Mouse (Mus musculus) neural tube, embryonic 15.5 days (tissue): Measurements from ENCODE around the gene Gpr26. TPM values are rescaled to one million over a fixed set of nuclear protein-coding genes. Genes with fewer than 3 reads are reported as not detected.

Source experiments
- ATAC-seq: fragments of 200-750 bp; cut with Nextera tagmentation; 2 replicates; pipeline ENCODE4 v1.8.0; 2017; ENCODE audit warnings: mild to moderate bottlenecking, moderate TSS enrichment, moderate library complexity; ENCODE audit not compliant: low FRiP score
- H3K27ac ChIP-seq: fragments of 300-500 bp; sonication (generic); replicated peaks from 2 replicates; pipeline ENCODE4 v1.5.1; 2015; ENCODE audit warnings: mild to moderate bottlenecking, inconsistent platforms
- H3K27me3 ChIP-seq: fragments of 300-500 bp; sonication (generic); replicated peaks from 2 replicates; pipeline ENCODE4 v1.6.1; 2015; ENCODE audit warnings: inconsistent platforms
- H3K36me3 ChIP-seq: fragments of 300-500 bp; sonication (generic); 2 replicates; pipeline ENCODE4 v1.6.1; 2015; ENCODE audit warnings: inconsistent platforms
- H3K4me1 ChIP-seq: fragments of 300-500 bp; sonication (generic); 2 replicates; pipeline ENCODE4 v1.6.1; 2015; ENCODE audit warnings: inconsistent platforms
- H3K4me2 ChIP-seq: fragments of 300-500 bp; sonication (generic); 2 replicates; pipeline ENCODE4 v1.6.1; 2015; ENCODE audit warnings: inconsistent platforms, mild to moderate bottlenecking, moderate library complexity
- H3K4me3 ChIP-seq: fragments of 300-500 bp; sonication (generic); replicated peaks from 2 replicates; pipeline ENCODE4 v1.5.1; 2015; ENCODE audit warnings: mild to moderate bottlenecking, inconsistent platforms
- H3K9ac ChIP-seq: fragments of 300-500 bp; sonication (generic); replicated peaks from 2 replicates; pipeline ENCODE4 v1.6.1; 2015; ENCODE audit warnings: mild to moderate bottlenecking, inconsistent platforms
- H3K9me3 ChIP-seq: fragments of 300-500 bp; sonication (generic); replicated peaks from 2 replicates; pipeline ENCODE4 v1.6.1; 2016; ENCODE audit warnings: inconsistent platforms
- WGBS: fragments of 180-500 bp; shearing (Covaris S2); methylation state at CpG from one replicate; pipeline ENCODE4 v1.1.7; 2015; ENCODE audit warnings: mixed read lengths; 5-methylcytosine and 5-hydroxymethylcytosine counted together
- polyA plus RNA-seq: library from polyadenylated mRNA; unstranded; fragments of >200 nt; fragmentation: Nextera tagmentation; extraction: Ambion mirVana; gene quantifications from 2 replicates; pipeline ENCODE4 v1.2.1, GENCODE M21; 2015

Gpr26 gene
- polyA plus RNA-seq, 1 experiment from 2014 or later, result 2.8 TPM

GRCm38 (mm10) chr7:131978609-131979008, 12.3 kb downstream of the Gpr26 start:
- no peak overlapping the region for H3K4me3 ChIP-seq
- H3K4me2 ChIP-seq, result no peak overlapping the region
- H3K27ac ChIP-seq, result 0 out of 2 replicates have a peak overlapping the region, but pooled peaks have one; percentile 9
- peaks cover 3% of the 10 kb centered on the region; the same call in 1 of the 2 replicates for H3K36me3 ChIP-seq
- WGBS, result 34% methylated on average over 11 of the region's 11 CpGs
- no peaks in the 10 kb centered on the region for H3K27me3 ChIP-seq
- H3K4me1 ChIP-seq, result peaks cover 19% of the 10 kb centered on the region
- peak; percentile 50; the same call in 1 of the 2 replicates for ATAC-seq
- H3K9ac ChIP-seq, result no peak overlapping the region
- no peaks in the 10 kb centered on the region for H3K9me3 ChIP-seq

- Histone ChIP-seq H3K4me3 (no peak overlapping the region), H3K4me2 (no peak overlapping the region), H3K9ac (no peak overlapping the region), H3K27me3 (no peaks in the 10 kb centered on the region), H3K27ac (no peak overlapping the region), H3K36me3 (peaks cover 6% of the 10 kb centered on the region; the same call in 1 of the 2 replicates), H3K4me1 (peaks cover 8% of the 10 kb centered on the region; the same call in 1 of the 2 replicates), H3K9me3 (no peaks in the 10 kb centered on the region)
- WGBS, result 44% methylated on average over 6 of the region's 6 CpGs
- no peak for ATAC-seq
Measured at GRCm38 (mm10) chr7:131989056-131989455, 22.8 kb downstream of the Gpr26 start.

GRCm38 (mm10) chr7:131992226-131992625, 26.0 kb downstream of the Gpr26 start:
- H3K9ac ChIP-seq, result no peak overlapping the region
- H3K4me2 ChIP-seq, result no peak overlapping the region
- H3K36me3 ChIP-seq, result no peaks in the 10 kb centered on the region
- no peak overlapping the region for H3K4me3 ChIP-seq
- no peak overlapping the region for H3K27ac ChIP-seq
- no peak for ATAC-seq
- H3K4me1 ChIP-seq, result no peaks in the 10 kb centered on the region
- H3K27me3 ChIP-seq, result no peaks in the 10 kb centered on the region
- WGBS, result 61% methylated on average over 1 of the region's 1 CpGs
- H3K9me3 ChIP-seq, result no peaks in the 10 kb centered on the region

- Histone ChIP-seq H3K27ac (no peak overlapping the region), H3K36me3 (no peaks in the 10 kb centered on the region), H3K4me1 (no peaks in the 10 kb centered on the region), H3K4me2 (no peak overlapping the region), H3K4me3 (no peak overlapping the region), H3K9ac (no peak overlapping the region), H3K27me3 (no peaks in the 10 kb centered on the region), H3K9me3 (no peaks in the 10 kb centered on the region)
- WGBS, result 77% methylated on average over 3 of the region's 3 CpGs
- ATAC-seq, result no peak
Measured at GRCm38 (mm10) chr7:131992873-131993272, 26.6 kb downstream of the Gpr26 start.

- H3K4me3 ChIP-seq, result no peak overlapping the region
- H3K27me3 ChIP-seq, result no peaks in the 10 kb centered on the region
- no peak for ATAC-seq
- H3K4me1 ChIP-seq, result 0 out of 2 replicates have a peak, but pooled peaks cover 6% of the 10 kb centered on the region
- H3K36me3 ChIP-seq, result no peaks in the 10 kb centered on the region
- H3K9ac ChIP-seq, result no peak overlapping the region
- H3K9me3 ChIP-seq, result no peaks in the 10 kb centered on the region
- 65% methylated on average over 14 of the region's 14 CpGs for WGBS
- no peak overlapping the region for H3K27ac ChIP-seq
- no peak overlapping the region for H3K4me2 ChIP-seq
Measured at GRCm38 (mm10) chr7:132005996-132006696, 39.9 kb downstream of the Gpr26 start.

GRCm38 (mm10) chr7:132009002-132009401, 42.7 kb downstream of the Gpr26 start:
- H3K4me2 ChIP-seq, result no peak overlapping the region
- H3K27me3 ChIP-seq, result no peaks in the 10 kb centered on the region
- H3K4me1 ChIP-seq, result peaks cover 20% of the 10 kb centered on the region
- no peaks in the 10 kb centered on the region for H3K36me3 ChIP-seq
- H3K27ac ChIP-seq, result no peak overlapping the region
- WGBS, result 85% methylated on average over 7 of the region's 7 CpGs
- H3K4me3 ChIP-seq, result no peak overlapping the region
- no peak overlapping the region for H3K9ac ChIP-seq
- H3K9me3 ChIP-seq, result no peaks in the 10 kb centered on the region
- no peak for ATAC-seq

GRCm38 (mm10) chr7:132012969-132013679, 46.9 kb downstream of the Gpr26 start:
- no peak overlapping the region; the same call in 1 of the 2 replicates for H3K27ac ChIP-seq
- no peak overlapping the region for H3K9ac ChIP-seq
- no peaks in the 10 kb centered on the region for H3K36me3 ChIP-seq
- H3K4me2 ChIP-seq, result no peak overlapping the region
- peaks cover 14% of the 10 kb centered on the region for H3K4me1 ChIP-seq
- H3K4me3 ChIP-seq, result no peak overlapping the region
- H3K9me3 ChIP-seq, result no peaks in the 10 kb centered on the region
- ATAC-seq, result peak; percentile 57; the same call in 1 of the 2 replicates
- H3K27me3 ChIP-seq, result no peaks in the 10 kb centered on the region
- 19% methylated on average over 1 of the region's 1 CpGs for WGBS

GRCm38 (mm10) chr7:132013970-132014369, 47.7 kb downstream of the Gpr26 start:
- Histone ChIP-seq H3K27ac (no peak overlapping the region), H3K4me2 (no peak overlapping the region), H3K27me3 (no peaks in the 10 kb centered on the region), H3K4me3 (no peak overlapping the region), H3K9ac (no peak overlapping the region), H3K36me3 (no peaks in the 10 kb centered on the region), H3K9me3 (no peaks in the 10 kb centered on the region), H3K4me1 (peaks cover 14% of the 10 kb centered on the region)
- ATAC-seq, result no peak
- WGBS, result 81% methylated on average over 5 of the region's 5 CpGs

- Histone ChIP-seq H3K36me3 (no peaks in the 10 kb centered on the region), H3K9ac (no peak overlapping the region), H3K4me3 (no peak overlapping the region), H3K27me3 (no peaks in the 10 kb centered on the region), H3K4me2 (no peak overlapping the region), H3K9me3 (no peaks in the 10 kb centered on the region), H3K27ac (no peak overlapping the region), H3K4me1 (peaks cover 14% of the 10 kb centered on the region)
- ATAC-seq, result no peak
- WGBS, result 20% methylated on average over 3 of the region's 3 CpGs
Measured at GRCm38 (mm10) chr7:132015193-132015592, 48.9 kb downstream of the Gpr26 start.

GRCm38 (mm10) chr7:132015933-132016332, 49.7 kb downstream of the Gpr26 start:
- H3K4me2 ChIP-seq, result no peak overlapping the region
- WGBS, result 66% methylated on average over 3 of the region's 3 CpGs
- no peaks in the 10 kb centered on the region for H3K27me3 ChIP-seq
- H3K4me3 ChIP-seq, result no peak overlapping the region
- no peaks in the 10 kb centered on the region for H3K36me3 ChIP-seq
- H3K9ac ChIP-seq, result no peak overlapping the region
- ATAC-seq, result no peak
- no peak overlapping the region for H3K27ac ChIP-seq
- H3K4me1 ChIP-seq, result peaks cover 14% of the 10 kb centered on the region
- no peaks in the 10 kb centered on the region for H3K9me3 ChIP-seq

GRCm38 (mm10) chr7:132025591-132025990, 59.3 kb downstream of the Gpr26 start:
- Histone ChIP-seq H3K9ac (no peak overlapping the region), H3K4me1 (no peaks in the 10 kb centered on the region), H3K36me3 (no peaks in the 10 kb centered on the region), H3K27me3 (0 out of 2 replicates have a peak, but pooled peaks cover 2% of the 10 kb centered on the region), H3K4me3 (no peak overlapping the region), H3K27ac (no peak overlapping the region), H3K9me3 (no peaks in the 10 kb centered on the region), H3K4me2 (no peak overlapping the region)
- ATAC-seq, result no peak
- WGBS, result 71% methylated on average over 6 of the region's 6 CpGs

- Histone ChIP-seq H3K36me3 (no peaks in the 10 kb centered on the region), H3K4me1 (peaks cover 1% of the 10 kb centered on the region; the same call in 1 of the 2 replicates), H3K27ac (no peak overlapping the region), H3K9ac (no peak overlapping the region), H3K4me3 (no peak overlapping the region), H3K4me2 (no peak overlapping the region), H3K9me3 (no peaks in the 10 kb centered on the region), H3K27me3 (0 out of 2 replicates have a peak, but pooled peaks cover 2% of the 10 kb centered on the region)
- no peak for ATAC-seq
- WGBS, result 80% methylated on average over 6 of the region's 6 CpGs
Measured at GRCm38 (mm10) chr7:132026671-132027070, 60.4 kb downstream of the Gpr26 start.
